Mouse (Mus musculus): Measurements from ENCODE around the gene Wasf1. TPM values are rescaled to one million over a fixed set of nuclear protein-coding genes. Genes with fewer than 3 reads are reported as not detected.
A peak's percentile ranks its signal among the peaks of the same experiment; 100 is the strongest.

The Wasf1 gene
- polyA plus RNA-seq, 1 experiment from 2014 or later, result 9.8 TPM

DNA sequence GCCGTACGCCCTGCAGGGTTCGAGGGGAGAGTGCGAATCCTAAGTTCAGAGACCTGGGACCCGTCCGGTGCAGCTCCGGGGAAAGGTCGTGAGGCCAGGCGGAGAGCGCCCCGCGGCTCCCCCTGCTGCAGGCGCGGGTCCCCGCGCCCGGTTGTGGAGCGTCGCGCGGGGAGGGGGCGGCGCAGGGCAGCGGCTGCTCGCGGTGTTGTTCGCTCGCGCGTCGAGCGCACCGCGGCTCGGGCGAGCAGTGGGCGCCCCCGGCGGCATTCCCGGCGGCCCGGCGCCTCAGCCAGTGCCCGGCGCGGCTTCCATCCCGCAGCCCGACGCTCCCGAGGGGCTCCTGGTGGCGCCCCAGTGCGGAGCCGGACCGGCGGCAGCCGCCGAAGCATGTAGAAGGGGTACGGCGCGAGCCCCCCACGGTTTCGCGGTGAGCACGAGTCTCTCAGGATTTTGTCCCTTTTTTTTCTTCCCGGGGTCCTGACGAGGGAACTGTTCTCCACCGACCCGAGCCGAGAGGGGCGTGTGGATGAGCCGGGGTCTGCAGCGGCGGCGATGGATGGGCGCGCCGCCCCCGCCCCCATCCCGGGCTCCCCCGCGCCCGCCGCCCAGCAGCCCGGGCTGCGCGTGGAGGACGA is 486 bp downstream of the Wasf1 start:
- 0 out of 2 replicates have a peak, but pooled peaks cover 2% of the 10 kb centered on the region for H3K36me3 ChIP-seq (ENCODE audit: control insufficient read depth, insufficient read depth, low read length)
- peak overlapping the region; percentile 98 for H3K4me2 ChIP-seq (ENCODE audit: low read depth, low read length)
- H3K9ac ChIP-seq (ENCODE audit: low read length), result peak overlapping the region; percentile 86
- peak; percentile 89 for ATAC-seq (ENCODE audit: low read depth)
- H3K27me3 ChIP-seq (ENCODE audit: control insufficient read depth, insufficient read depth, low read depth, low read length), result no peaks in the 10 kb centered on the region
- H3K4me1 ChIP-seq (replicated peaks; ENCODE audit: control insufficient read depth, insufficient read depth, low read length), result peaks cover 7% of the 10 kb centered on the region
- peak overlapping the region; percentile 90 for H3K4me3 ChIP-seq (ENCODE audit: low read length)
- H3K9me3 ChIP-seq (ENCODE audit: control insufficient read depth, low read length), result no peaks in the 10 kb centered on the region
- peak overlapping the region; percentile 85 for H3K27ac ChIP-seq (ENCODE audit: low read length)
- under 1% methylated on average over 73 of the region's 87 CpGs for WGBS

DNA sequence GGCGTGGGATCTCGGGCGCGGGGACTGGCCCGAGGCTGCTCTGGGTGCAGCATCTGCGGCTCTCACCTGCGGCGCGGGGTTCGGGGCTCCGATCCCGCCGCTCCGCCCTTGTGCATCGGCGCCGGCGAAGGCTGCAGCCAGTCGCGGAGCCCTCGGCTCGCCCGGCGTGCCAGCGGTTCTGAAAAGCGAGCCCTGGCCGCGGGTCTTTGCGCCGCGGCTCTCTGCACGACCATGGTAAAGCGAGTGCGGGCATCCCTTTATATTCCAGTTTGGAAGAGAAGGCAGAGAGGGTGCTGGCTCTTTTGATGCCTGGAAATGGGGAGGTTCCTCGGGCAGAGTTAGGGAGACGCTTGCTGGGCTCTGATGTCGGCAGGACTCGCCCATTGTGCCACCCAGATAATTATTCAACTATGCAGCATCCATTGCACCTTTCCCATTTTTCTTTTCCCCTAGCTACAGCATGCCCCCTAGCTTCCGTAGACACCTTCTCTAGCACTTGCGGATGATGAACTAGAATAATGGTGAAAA is 1.1 kb downstream of the Wasf1 start:
- H3K9ac ChIP-seq (ENCODE audit: low read length), result peak overlapping the region; percentile 86
- peak overlapping the region; percentile 90 for H3K4me3 ChIP-seq (ENCODE audit: low read length)
- WGBS, result under 1% methylated on average over 36 of the region's 40 CpGs
- no peaks in the 10 kb centered on the region for H3K27me3 ChIP-seq (ENCODE audit: control insufficient read depth, insufficient read depth, low read depth, low read length)
- H3K4me1 ChIP-seq (replicated peaks; ENCODE audit: control insufficient read depth, insufficient read depth, low read length), result peaks cover 7% of the 10 kb centered on the region
- 0 out of 2 replicates have a peak, but pooled peaks cover 2% of the 10 kb centered on the region for H3K36me3 ChIP-seq (ENCODE audit: control insufficient read depth, insufficient read depth, low read length)
- peak overlapping the region; percentile 98 for H3K4me2 ChIP-seq (ENCODE audit: low read depth, low read length)
- ATAC-seq (ENCODE audit: low read depth), result 0 out of 2 replicates have a peak, but pooled peaks have one; percentile 4
- H3K9me3 ChIP-seq (ENCODE audit: control insufficient read depth, low read length), result no peaks in the 10 kb centered on the region
- H3K27ac ChIP-seq (ENCODE audit: low read length), result no peak overlapping the region

GRCm38 (mm10) chr10:40885432-40885831 is 2.2 kb downstream of the Wasf1 start:
- no peaks in the 10 kb centered on the region for H3K36me3 ChIP-seq (ENCODE audit: control insufficient read depth, insufficient read depth, low read length)
- WGBS, result 68% methylated on average over 7 of the region's 7 CpGs
- H3K27ac ChIP-seq (ENCODE audit: low read length), result no peak overlapping the region
- no peak overlapping the region for H3K4me2 ChIP-seq (ENCODE audit: low read depth, low read length)
- no peaks in the 10 kb centered on the region for H3K9me3 ChIP-seq (ENCODE audit: control insufficient read depth, low read length)
- H3K4me1 ChIP-seq (replicated peaks; ENCODE audit: control insufficient read depth, insufficient read depth, low read length), result peaks cover 7% of the 10 kb centered on the region
- no peak overlapping the region for H3K4me3 ChIP-seq (ENCODE audit: low read length)
- H3K27me3 ChIP-seq (ENCODE audit: control insufficient read depth, insufficient read depth, low read depth, low read length), result no peaks in the 10 kb centered on the region
- no peak for ATAC-seq (ENCODE audit: low read depth)
- no peak overlapping the region for H3K9ac ChIP-seq (ENCODE audit: low read length)

DNA sequence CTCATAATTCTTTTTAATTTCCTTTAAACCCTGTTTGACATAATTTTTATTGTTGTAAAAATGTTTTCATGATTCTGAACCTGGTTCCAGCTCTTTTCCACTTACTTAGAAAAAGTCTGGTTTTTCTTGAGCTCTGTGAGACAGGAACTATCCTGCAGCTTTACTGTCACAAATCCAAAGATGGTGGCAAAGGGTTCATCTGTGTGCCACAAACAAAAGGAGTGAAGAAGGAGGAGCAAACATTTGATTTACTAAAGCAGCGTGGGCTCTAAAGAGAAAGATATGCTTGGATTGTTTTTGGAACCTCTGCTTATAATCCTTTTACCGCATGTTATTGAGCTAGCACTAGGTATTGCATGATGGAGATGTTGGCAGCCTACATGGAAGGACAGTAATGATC is 4.0 kb downstream of the Wasf1 start:
- no peak for ATAC-seq (ENCODE audit: low read depth)
- H3K9me3 ChIP-seq (ENCODE audit: control insufficient read depth, low read length), result no peaks in the 10 kb centered on the region
- H3K27me3 ChIP-seq (ENCODE audit: control insufficient read depth, insufficient read depth, low read depth, low read length), result no peaks in the 10 kb centered on the region
- no peaks in the 10 kb centered on the region for H3K4me1 ChIP-seq (replicated peaks; ENCODE audit: control insufficient read depth, insufficient read depth, low read length)
- H3K4me3 ChIP-seq (ENCODE audit: low read length), result no peak overlapping the region
- 78% methylated on average over 2 of the region's 2 CpGs for WGBS
- no peak overlapping the region for H3K4me2 ChIP-seq (ENCODE audit: low read depth, low read length)
- no peaks in the 10 kb centered on the region for H3K36me3 ChIP-seq (ENCODE audit: control insufficient read depth, insufficient read depth, low read length)
- no peak overlapping the region for H3K9ac ChIP-seq (ENCODE audit: low read length)
- no peak overlapping the region for H3K27ac ChIP-seq (ENCODE audit: low read length)

DNA sequence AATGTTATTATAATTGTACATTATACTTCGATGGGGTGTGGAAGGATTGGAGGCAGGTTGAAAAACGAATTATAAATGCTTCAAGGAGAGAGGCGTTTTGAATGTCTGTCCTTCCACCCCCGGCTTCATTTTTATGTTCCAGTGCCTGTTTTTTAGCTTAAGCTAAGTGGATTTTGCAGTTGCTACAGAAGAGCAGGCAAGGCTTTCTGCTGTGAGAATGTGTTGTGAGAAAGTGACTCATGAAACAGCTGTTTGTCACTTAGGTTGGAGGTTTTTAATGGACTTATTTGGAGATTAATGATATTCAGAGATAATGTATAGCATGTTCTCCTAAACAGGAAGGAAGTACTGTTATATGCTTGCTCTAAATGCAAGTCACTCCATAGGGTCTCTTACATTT is 5.9 kb downstream of the Wasf1 start:
- no peaks in the 10 kb centered on the region for H3K36me3 ChIP-seq (ENCODE audit: control insufficient read depth, insufficient read depth, low read length)
- no peak for ATAC-seq (ENCODE audit: low read depth)
- no peaks in the 10 kb centered on the region for H3K4me1 ChIP-seq (replicated peaks; ENCODE audit: control insufficient read depth, insufficient read depth, low read length)
- no peaks in the 10 kb centered on the region for H3K27me3 ChIP-seq (ENCODE audit: control insufficient read depth, insufficient read depth, low read depth, low read length)
- no peak overlapping the region for H3K9ac ChIP-seq (ENCODE audit: low read length)
- H3K4me2 ChIP-seq (ENCODE audit: low read depth, low read length), result no peak overlapping the region
- H3K27ac ChIP-seq (ENCODE audit: low read length), result no peak overlapping the region
- no peak overlapping the region for H3K4me3 ChIP-seq (ENCODE audit: low read length)
- 80% methylated on average over 4 of the region's 4 CpGs for WGBS
- H3K9me3 ChIP-seq (ENCODE audit: control insufficient read depth, low read length), result no peaks in the 10 kb centered on the region

GRCm38 (mm10) chr10:40895765-40896164 is 12.5 kb downstream of the Wasf1 start:
- no peak overlapping the region for H3K27ac ChIP-seq (ENCODE audit: low read length)
- H3K4me2 ChIP-seq (ENCODE audit: low read depth, low read length), result no peak overlapping the region
- H3K4me3 ChIP-seq (ENCODE audit: low read length), result no peak overlapping the region
- H3K9ac ChIP-seq (ENCODE audit: low read length), result no peak overlapping the region
- ATAC-seq (ENCODE audit: low read depth), result no peak
- 89% methylated on average over 12 of the region's 12 CpGs for WGBS
- H3K9me3 ChIP-seq (ENCODE audit: control insufficient read depth, low read length), result no peaks in the 10 kb centered on the region
- no peaks in the 10 kb centered on the region for H3K4me1 ChIP-seq (replicated peaks; ENCODE audit: control insufficient read depth, insufficient read depth, low read length)
- H3K36me3 ChIP-seq (ENCODE audit: control insufficient read depth, insufficient read depth, low read length), result no peaks in the 10 kb centered on the region
- no peaks in the 10 kb centered on the region for H3K27me3 ChIP-seq (ENCODE audit: control insufficient read depth, insufficient read depth, low read depth, low read length)

- Histone ChIP-seq H3K27ac (ENCODE audit: low read length) (no peak overlapping the region), H3K27me3 (ENCODE audit: control insufficient read depth, insufficient read depth, low read depth, low read length) (no peaks in the 10 kb centered on the region), H3K4me3 (ENCODE audit: low read length) (no peak overlapping the region), H3K9me3 (ENCODE audit: control insufficient read depth, low read length) (no peaks in the 10 kb centered on the region), H3K4me1 (replicated peaks; ENCODE audit: control insufficient read depth, insufficient read depth, low read length) (no peaks in the 10 kb centered on the region), H3K4me2 (ENCODE audit: low read depth, low read length) (no peak overlapping the region), H3K9ac (ENCODE audit: low read length) (no peak overlapping the region), H3K36me3 (ENCODE audit: control insufficient read depth, insufficient read depth, low read length) (no peaks in the 10 kb centered on the region)
- WGBS, result 53% methylated on average over 5 of the region's 5 CpGs
- ATAC-seq (ENCODE audit: low read depth), result no peak
These were observed 13.4 kb downstream of the Wasf1 start for GRCm38 (mm10) chr10:40896656-40897055.

DNA sequence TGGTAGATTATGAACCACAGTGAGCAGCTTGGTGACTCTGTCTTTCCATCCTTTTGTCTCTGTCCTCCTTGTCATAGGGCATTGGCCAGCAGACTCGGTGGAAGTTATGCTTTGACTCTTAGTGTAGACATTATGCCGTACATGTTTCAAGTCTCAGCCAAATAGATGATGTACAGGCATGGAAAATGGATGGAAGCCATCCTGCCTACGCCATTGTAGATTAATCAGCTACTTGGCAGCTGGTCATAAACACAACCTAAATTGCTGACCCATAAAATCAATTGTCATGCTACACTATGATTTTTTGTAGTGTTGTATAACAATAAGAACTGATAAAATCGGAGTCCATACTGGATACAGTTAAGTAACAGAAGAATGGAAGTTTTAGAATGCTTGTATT is 18.5 kb downstream of the Wasf1 start:
- no peak overlapping the region for H3K4me2 ChIP-seq (ENCODE audit: low read depth, low read length)
- H3K27ac ChIP-seq (ENCODE audit: low read length), result no peak overlapping the region
- no peaks in the 10 kb centered on the region for H3K9me3 ChIP-seq (ENCODE audit: control insufficient read depth, low read length)
- H3K36me3 ChIP-seq (ENCODE audit: control insufficient read depth, insufficient read depth, low read length), result no peaks in the 10 kb centered on the region
- H3K4me1 ChIP-seq (replicated peaks; ENCODE audit: control insufficient read depth, insufficient read depth, low read length), result no peaks in the 10 kb centered on the region
- H3K9ac ChIP-seq (ENCODE audit: low read length), result no peak overlapping the region
- 63% methylated on average over 4 of the region's 4 CpGs for WGBS
- no peak overlapping the region for H3K4me3 ChIP-seq (ENCODE audit: low read length)
- ATAC-seq (ENCODE audit: low read depth), result no peak
- H3K27me3 ChIP-seq (ENCODE audit: control insufficient read depth, insufficient read depth, low read depth, low read length), result no peaks in the 10 kb centered on the region

DNA sequence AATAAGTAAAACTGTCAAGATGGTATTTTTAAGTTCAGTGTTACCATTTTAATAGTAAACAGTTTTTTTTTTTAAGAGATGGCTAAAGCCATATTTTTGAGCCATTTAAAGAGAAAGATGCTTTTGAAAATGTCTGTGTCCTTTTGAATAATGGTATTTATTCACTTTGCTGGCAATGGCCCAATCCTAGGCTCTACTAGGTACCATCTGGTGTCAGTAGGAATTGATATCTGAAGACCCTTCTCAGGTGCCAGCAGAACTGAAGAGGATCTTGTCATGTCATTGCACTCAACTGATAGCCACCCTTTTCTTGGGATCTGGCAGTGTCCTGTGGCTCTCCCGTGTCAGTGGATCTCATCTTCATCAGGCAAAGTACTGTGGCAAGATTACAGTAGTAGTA is 22.9 kb downstream of the Wasf1 start:
- H3K4me3 ChIP-seq (ENCODE audit: low read length), result no peak overlapping the region
- no peak overlapping the region for H3K4me2 ChIP-seq (ENCODE audit: low read depth, low read length)
- H3K27me3 ChIP-seq (ENCODE audit: control insufficient read depth, insufficient read depth, low read depth, low read length), result no peaks in the 10 kb centered on the region
- ATAC-seq (ENCODE audit: low read depth), result no peak
- WGBS, result 86% methylated on average over 1 of the region's 1 CpGs
- no peak overlapping the region for H3K9ac ChIP-seq (ENCODE audit: low read length)
- no peaks in the 10 kb centered on the region for H3K4me1 ChIP-seq (replicated peaks; ENCODE audit: control insufficient read depth, insufficient read depth, low read length)
- H3K9me3 ChIP-seq (ENCODE audit: control insufficient read depth, low read length), result no peaks in the 10 kb centered on the region
- no peak overlapping the region for H3K27ac ChIP-seq (ENCODE audit: low read length)
- no peaks in the 10 kb centered on the region for H3K36me3 ChIP-seq (ENCODE audit: control insufficient read depth, insufficient read depth, low read length)
